Mouse (Mus musculus) ES-E14 (cell line): Measurements from ENCODE around the gene Riiad1.

Source experiments
- CHD2 ChIP-seq: IDR thresholded peaks from 2 replicates; pipeline ENCODE4 v1.6.1; 2014; ENCODE audit warnings: mild to moderate bottlenecking, low read depth, low read length, inconsistent platforms
- MAFK ChIP-seq: IDR thresholded peaks from 2 replicates; pipeline ENCODE4 v1.6.1; 2014; ENCODE audit warnings: mild to moderate bottlenecking, low read depth, low read length, inconsistent platforms; ENCODE audit not compliant: insufficient read depth
- ZNF384 ChIP-seq: IDR thresholded peaks from 2 replicates; pipeline ENCODE4 v1.6.1; 2012; ENCODE audit warnings: low read depth, low read length, inconsistent platforms

DNA sequence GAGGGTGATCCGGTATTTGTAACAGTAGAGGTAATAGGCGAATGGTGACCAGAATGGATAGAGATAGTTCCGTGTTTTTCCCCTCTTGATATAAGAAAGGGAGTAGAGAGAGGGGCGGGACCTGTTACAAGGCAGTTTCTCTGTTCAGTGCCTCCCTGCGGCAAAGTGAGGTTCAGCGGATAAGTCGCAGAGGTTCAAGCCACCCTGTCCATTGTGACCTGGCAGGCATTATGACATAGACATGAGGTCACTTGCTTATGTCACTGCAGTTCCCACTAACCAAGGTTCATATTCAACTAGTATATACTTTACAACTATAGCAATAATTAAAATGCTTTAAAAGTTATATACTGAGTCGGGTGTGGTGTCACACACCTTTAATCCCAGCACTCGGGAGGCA is 43.7 kb downstream of the Riiad1 start:
- TF ChIP-seq ZNF384: no peak
- TF ChIP-seq CHD2: no peak
- no peak for TF ChIP-seq MAFK
